Mouse (Mus musculus) embryonic fibroblast, embryonic 13.5 days (primary cell): ENCODE measurements at regions not wholly inside any gene's neighbourhood (a gene's known extent, or its start where the extent isn't known, plus 50 kb on each side); places are given as distances from the start of the nearest gene placed in this dataset.

ENCODE experiments used
- H3K27ac ChIP-seq: 2 replicates; pipeline ENCODE4 v1.5.1; 2012; ENCODE audit warnings: low read length, control low read depth, inconsistent platforms; ENCODE audit not compliant: insufficient read depth
- H3K4me1 ChIP-seq: 2 replicates; pipeline ENCODE4 v1.6.1; 2011; ENCODE audit warnings: low read length; ENCODE audit not compliant: control insufficient read depth, insufficient read depth
- H3K4me3 ChIP-seq: 2 replicates; pipeline ENCODE4 v1.5.1; 2011; ENCODE audit warnings: mild to moderate bottlenecking, control low read depth, low read length; ENCODE audit not compliant: insufficient read depth
- CTCF ChIP-seq: IDR thresholded peaks from 2 replicates; pipeline ENCODE4 v1.5.1; 2011; ENCODE audit warnings: mild to moderate bottlenecking, control low read depth, low read length, moderate library complexity, borderline replicate concordance; ENCODE audit not compliant: insufficient read depth
- POLR2A ChIP-seq: IDR thresholded peaks from 2 replicates; pipeline ENCODE4 v1.6.1; 2011; ENCODE audit warnings: low read depth, mild to moderate bottlenecking, control low read depth, low read length, moderate library complexity

DNA sequence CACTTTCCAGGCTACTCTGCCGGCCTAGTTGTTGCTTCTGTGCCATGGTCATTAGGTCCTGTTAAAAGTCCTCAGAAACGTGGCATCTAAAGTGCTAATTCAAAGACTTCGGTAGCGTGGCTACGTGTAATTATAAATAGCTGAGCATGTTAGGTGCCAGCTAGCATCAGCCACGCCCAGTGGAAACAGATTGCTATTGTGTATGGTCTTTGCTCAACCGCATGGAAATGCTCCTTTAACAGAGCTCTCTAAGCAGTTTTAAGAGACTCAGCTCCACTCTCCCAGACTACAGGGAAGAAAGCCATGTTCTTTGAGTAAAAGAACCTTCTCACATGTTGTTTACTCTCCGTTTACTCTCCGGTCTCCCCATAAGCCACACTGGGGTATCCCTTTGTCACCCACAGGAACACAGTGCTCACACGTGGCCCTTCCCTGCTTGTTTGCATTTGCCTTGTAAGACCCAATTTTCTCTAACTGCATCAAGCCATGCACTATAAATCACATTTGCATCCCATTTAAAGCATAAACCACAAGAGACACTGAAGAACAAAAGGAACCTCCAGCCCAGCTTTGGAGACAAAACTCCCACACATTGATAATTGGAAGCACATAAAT, 311.7 kb downstream of the Fgf10 start:
- Histone ChIP-seq H3K4me1 (no peaks in the 10 kb centered on the region), H3K27ac (no peak overlapping the region), H3K4me3 (no peak overlapping the region)
- TF ChIP-seq CTCF (no peak), POLR2A (no peak)

DNA sequence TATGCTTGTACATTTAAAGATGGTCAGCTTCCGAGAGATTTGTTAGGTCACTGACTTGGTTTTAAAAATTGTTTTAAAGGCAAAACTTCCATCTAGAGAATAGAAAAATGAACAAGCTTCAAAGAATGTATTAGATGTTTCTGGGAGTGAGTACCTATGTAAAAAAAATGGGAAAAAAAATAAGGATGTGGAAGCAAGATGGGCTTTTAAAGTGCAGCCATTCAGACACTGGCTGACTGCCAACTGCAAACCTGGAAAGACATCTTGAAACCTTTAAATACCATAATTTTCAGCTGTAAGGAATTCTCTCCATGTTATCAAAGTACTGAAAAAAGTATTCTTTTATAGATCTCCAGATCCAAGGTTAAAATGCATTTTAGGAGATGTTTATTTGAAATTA, 315.7 kb downstream of the Fgf10 start:
- TF ChIP-seq CTCF (no peak), POLR2A (no peak)
- no peak overlapping the region for H3K27ac ChIP-seq
- H3K4me3 ChIP-seq = no peak overlapping the region
- H3K4me1 ChIP-seq = no peaks in the 10 kb centered on the region

DNA sequence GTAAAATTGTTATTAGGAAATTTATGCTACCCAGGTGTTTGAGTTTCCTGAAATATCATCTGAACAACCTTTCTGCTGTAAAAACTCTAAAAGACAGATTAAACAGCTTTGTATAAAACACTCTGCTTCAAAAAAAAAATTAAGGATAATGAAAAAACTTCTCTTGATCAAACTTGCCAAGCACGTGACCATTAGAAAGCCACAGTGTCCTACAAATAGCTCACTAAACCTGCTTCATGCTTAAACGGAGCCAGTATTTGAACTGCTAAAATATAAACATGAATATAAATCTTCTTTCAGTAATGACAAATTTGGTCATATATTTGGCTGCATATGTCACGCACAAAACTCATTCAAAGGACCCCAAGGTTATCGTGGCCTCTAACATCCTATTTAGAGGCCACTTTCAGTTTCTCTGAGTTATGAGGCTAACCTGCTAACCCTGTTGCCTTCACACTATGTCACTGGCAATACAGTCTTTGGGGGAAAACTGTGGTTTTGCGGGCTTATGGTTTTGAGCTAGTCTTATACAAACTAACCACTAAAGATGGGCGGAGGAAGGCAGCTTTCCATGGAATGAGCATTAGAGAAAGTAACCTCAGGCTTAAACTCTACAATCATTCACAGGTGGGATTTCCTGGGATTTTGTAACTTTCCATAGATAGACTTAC, 355.8 kb downstream of the Fgf10 start:
- Histone ChIP-seq H3K27ac (no peak overlapping the region), H3K4me1 (no peaks in the 10 kb centered on the region), H3K4me3 (no peak overlapping the region)
- no peak for TF ChIP-seq POLR2A
- no peak for TF ChIP-seq CTCF

DNA sequence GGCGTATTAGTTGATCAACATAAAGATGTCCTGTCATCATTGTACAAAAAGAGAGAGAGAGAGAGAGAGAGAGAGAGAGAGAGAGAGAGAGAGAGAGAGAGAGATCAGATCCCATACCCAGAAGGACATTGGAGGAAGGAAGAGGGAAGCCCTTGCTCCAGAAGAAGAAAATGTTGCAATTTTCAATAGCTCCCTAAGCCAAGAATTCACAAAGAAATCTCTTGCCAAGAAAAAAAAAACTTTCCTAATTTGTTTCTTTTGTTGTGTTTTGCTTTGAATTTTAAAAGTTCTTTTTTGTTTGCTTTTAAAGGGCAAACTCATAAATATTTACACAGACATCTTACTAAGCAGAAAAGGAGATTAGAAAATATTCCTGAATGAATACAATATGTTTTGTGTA, 370.0 kb downstream of the Fgf10 start:
- TF ChIP-seq CTCF (no peak), POLR2A (no peak)
- H3K4me3 ChIP-seq = no peak overlapping the region
- no peak overlapping the region for H3K27ac ChIP-seq
- H3K4me1 ChIP-seq = no peaks in the 10 kb centered on the region

DNA sequence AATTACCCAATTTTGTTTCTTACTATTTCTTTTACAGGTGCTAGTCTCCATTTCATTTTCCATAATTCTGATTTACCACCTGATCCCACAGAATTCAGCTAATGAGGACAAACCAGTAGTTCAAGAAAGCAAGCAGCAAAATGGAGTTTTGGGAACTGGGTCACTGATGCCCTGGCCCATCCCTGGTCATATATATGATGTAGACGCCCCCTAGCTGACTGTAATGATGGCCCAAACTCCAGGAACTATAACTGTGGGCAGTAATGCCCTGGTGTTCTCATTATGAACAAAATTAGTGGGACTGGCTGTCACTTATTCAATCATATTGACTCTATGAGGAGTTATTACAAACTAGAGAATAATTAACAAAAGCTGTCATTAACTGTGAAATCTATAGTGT, 375.5 kb downstream of the Fgf10 start:
- Histone ChIP-seq H3K4me1 (no peaks in the 10 kb centered on the region), H3K27ac (no peak overlapping the region), H3K4me3 (no peak overlapping the region)
- no peak for TF ChIP-seq CTCF
- no peak for TF ChIP-seq POLR2A

DNA sequence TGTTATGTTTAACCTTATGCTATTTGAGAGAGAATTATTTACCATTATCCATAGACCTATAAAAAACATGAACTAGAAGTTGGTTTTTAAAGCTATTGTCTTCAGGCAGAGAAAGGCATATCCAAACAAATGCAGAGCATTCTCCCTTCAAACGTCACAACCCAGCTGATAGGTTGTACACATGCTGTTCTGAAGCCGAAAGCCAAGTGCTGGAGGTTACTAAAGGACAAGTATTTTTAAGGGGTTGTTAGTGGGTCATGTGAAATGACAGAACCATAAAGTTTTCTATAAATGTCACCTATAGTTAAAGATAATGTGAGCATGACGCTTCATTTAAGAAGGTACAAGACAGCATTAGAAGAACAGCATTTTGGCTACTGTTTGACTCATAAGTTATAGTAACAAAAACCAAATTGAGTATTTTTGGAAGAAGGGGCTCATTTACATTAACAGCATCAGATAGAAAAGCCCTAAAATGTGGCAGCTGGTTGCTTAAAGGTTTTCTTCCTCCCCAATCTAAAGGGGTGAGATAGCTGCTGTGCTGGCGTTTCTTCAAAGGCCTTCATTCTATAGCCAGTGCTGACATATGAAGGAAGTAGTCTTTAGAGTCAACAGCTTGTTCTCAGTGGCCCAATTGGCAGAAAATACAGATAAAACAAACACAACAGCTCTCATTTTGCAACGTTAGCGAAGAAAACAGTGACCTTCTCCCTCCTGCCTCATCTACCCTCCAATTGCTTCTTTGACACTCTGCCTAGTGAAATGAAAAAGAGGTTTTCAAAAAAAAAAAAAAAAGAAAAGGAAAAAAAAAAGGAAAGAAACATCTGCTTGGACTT, 359.4 kb upstream of the Paip1 start:
- Histone ChIP-seq H3K27ac (no peak overlapping the region), H3K4me3 (no peak overlapping the region), H3K4me1 (no peaks in the 10 kb centered on the region)
- TF ChIP-seq POLR2A = no peak
- TF ChIP-seq CTCF = no peak

DNA sequence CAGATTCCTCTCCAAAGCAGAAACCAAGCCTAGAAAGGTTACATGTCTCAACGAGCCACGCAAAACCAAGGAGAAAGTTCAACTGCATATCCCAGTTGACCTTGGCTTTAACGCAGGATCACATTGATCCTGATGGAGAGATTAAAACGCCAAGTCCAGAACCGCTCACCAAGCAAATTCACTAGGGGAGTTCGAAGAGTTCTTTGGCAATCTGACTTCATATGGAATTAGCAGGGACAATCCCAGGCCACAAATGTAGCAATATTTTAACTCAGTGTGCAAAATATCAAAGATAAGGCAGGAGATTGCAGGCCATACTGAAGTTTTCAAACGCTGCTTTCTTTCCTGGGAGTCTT, 358.8 kb upstream of the Paip1 start:
- Histone ChIP-seq H3K27ac (no peak overlapping the region), H3K4me3 (no peak overlapping the region), H3K4me1 (no peaks in the 10 kb centered on the region)
- TF ChIP-seq CTCF (no peak), POLR2A (no peak)

DNA sequence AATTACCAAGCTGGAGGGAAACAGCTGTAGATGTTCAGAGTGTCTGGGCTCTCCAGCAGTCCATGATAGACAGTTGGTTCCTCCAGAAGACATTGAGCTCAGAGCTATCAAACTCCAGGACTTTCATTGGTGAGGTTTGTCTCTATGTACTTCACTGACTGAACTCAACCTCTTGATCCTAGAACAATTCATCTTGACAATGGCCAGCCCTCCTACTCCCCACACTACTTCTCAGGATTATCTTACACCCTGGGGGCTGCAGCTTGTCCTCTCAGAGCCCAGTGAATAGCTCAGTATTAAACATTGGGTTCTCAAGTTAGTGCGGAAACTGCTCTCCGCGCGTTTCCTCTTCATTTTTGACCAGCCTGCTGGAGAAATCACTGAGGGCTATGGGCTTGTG, 349.2 kb upstream of the Paip1 start:
- Histone ChIP-seq H3K4me1 (no peaks in the 10 kb centered on the region; the same call in 1 of the 2 replicates), H3K4me3 (no peak overlapping the region), H3K27ac (no peak overlapping the region)
- TF ChIP-seq POLR2A (no peak), CTCF (no peak)

DNA sequence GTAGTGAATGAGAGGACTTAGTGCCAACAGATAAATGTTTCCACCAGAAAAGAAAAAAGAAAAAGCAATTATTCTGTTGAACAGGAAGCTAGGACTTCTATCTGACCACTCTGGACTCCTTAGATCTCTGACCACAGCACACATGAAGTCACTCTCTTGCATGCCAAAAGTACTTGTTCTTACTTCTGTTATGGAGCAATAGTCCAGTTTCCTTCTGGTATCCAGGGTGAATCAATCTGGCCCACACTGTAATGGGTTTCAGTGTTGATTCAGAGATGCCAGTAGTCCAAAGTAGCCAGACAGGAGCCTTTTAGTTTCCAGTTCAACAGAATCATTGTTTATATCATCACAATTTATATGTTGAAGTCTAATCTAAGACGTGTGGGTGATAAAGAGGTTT, 346.7 kb upstream of the Paip1 start:
- H3K4me1 ChIP-seq = no peaks in the 10 kb centered on the region; the same call in 1 of the 2 replicates
- no peak for TF ChIP-seq CTCF
- no peak for TF ChIP-seq POLR2A
- no peak overlapping the region for H3K4me3 ChIP-seq
- peak overlapping the region; percentile 34; the same call in 1 of the 2 replicates for H3K27ac ChIP-seq

DNA sequence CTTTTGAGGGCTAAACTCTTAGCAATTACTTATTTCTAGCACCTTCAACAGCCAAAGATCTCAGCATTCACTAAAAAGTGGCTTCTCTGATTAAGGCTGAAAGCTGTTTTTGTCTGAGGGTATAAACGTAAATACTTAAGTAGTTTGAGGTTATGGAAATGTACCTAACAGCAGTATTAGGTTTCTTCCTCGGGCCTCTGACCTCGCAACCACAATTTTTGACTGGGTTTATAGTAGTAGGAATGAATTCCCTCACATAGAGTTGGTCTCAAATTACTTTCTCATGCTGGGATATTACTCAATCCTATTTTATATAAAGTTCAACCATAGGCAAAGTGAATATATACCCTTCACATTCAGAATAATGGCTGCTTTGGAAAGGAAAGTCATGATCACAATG, 310.5 kb upstream of the Paip1 start:
- H3K4me1 ChIP-seq = 0 out of 2 replicates have a peak, but pooled peaks cover 6% of the 10 kb centered on the region
- H3K27ac ChIP-seq = peak overlapping the region; percentile 100
- TF ChIP-seq POLR2A (no peak), CTCF (no peak)
- H3K4me3 ChIP-seq = no peak overlapping the region
